Mouse (Mus musculus) myocyte (in vitro differentiated cells): ENCODE data around the gene Farsa. TPM values are rescaled to one million over a fixed set of nuclear protein-coding genes. Genes with fewer than 3 reads are reported as not detected.

Experiments used
- H3K27me3 ChIP-seq: one replicate; pipeline ENCODE4 v1.6.1; 2011; ENCODE audit not compliant: control insufficient read depth, insufficient read depth, insufficient read length
- H3K36me3 ChIP-seq: one replicate; pipeline ENCODE4 v1.6.1; 2011; ENCODE audit not compliant: control insufficient read depth, insufficient read depth
- H3K4me2 ChIP-seq: one replicate; pipeline ENCODE4 v1.6.1; 2011; ENCODE audit warnings: low read depth, control low read depth
- H3K4me3 ChIP-seq: one replicate; pipeline ENCODE4 v1.5.1; 2011; ENCODE audit warnings: mild to moderate bottlenecking, control low read depth, moderate library complexity
- H3K79me2 ChIP-seq: one replicate; pipeline ENCODE4 v1.6.1; 2011; ENCODE audit not compliant: control insufficient read depth, insufficient read depth
- H3ac ChIP-seq: one replicate; pipeline ENCODE4 v1.6.1; 2011; ENCODE audit not compliant: control insufficient read depth, insufficient read length
- CEBPB ChIP-seq: IDR thresholded peaks from 2 replicates; pipeline ENCODE4 v1.6.1; 2011; ENCODE audit warnings: mild to moderate bottlenecking, moderate library complexity; ENCODE audit not compliant: poor library complexity, insufficient read depth, severe bottlenecking
- E2F4 ChIP-seq: IDR thresholded peaks from one replicate; pipeline ENCODE4 v1.6.1; 2011; ENCODE audit warnings: mild to moderate bottlenecking, control low read depth, moderate library complexity; ENCODE audit not compliant: insufficient read depth
- MAX ChIP-seq: IDR thresholded peaks from one replicate; pipeline ENCODE4 v1.6.1; 2011; ENCODE audit warnings: low read depth, mild to moderate bottlenecking, control low read depth
- MYOD1 ChIP-seq, 3 experiments: IDR thresholded peaks; one replicate each; pipeline ENCODE4 v1.6.1; 2011; ENCODE audit warnings: control low read depth in 2 of 3, low read depth in 2 of 3, mild to moderate bottlenecking in 2 of 3, moderate library complexity in 1 of 3; ENCODE audit not compliant: insufficient read length in 2 of 3, control insufficient read depth in 1 of 3
- MYOG ChIP-seq, 3 experiments: IDR thresholded peaks; one replicate each; pipeline ENCODE4 v1.6.1; 2011; ENCODE audit warnings: control low read depth in 2 of 3, low read depth in 2 of 3, mild to moderate bottlenecking in 2 of 3; ENCODE audit not compliant: insufficient read length in 2 of 3, control insufficient read depth in 1 of 3, insufficient read depth in 1 of 3
- POLR2A ChIP-seq: IDR thresholded peaks from one replicate; pipeline ENCODE4 v1.6.1; 2011; ENCODE audit warnings: low read depth, mild to moderate bottlenecking, control low read depth, moderate library complexity; ENCODE audit not compliant: insufficient read length
- POLR2AphosphoS2 ChIP-seq: IDR thresholded peaks from one replicate; pipeline ENCODE4 v1.6.1; 2011; ENCODE audit warnings: low read depth, control low read depth; ENCODE audit not compliant: insufficient read length
- REST ChIP-seq: IDR thresholded peaks from one replicate; pipeline ENCODE4 v1.6.1; 2011; ENCODE audit warnings: mild to moderate bottlenecking, control low read depth, moderate library complexity; ENCODE audit not compliant: insufficient read depth, insufficient read length
- SRF ChIP-seq: IDR thresholded peaks from one replicate; pipeline ENCODE4 v1.6.1; 2011; ENCODE audit warnings: low read depth; ENCODE audit not compliant: control insufficient read depth, insufficient read length
- TCF12 ChIP-seq: IDR thresholded peaks from one replicate; pipeline ENCODE4 v1.6.1; 2011; ENCODE audit warnings: mild to moderate bottlenecking, control low read depth; ENCODE audit not compliant: poor library complexity, insufficient read depth, severe bottlenecking
- TCF3 ChIP-seq: IDR thresholded peaks from one replicate; pipeline ENCODE4 v1.6.1; 2011; ENCODE audit warnings: low read depth, control low read depth; ENCODE audit not compliant: insufficient read length
- USF1 ChIP-seq: IDR thresholded peaks from one replicate; pipeline ENCODE4 v1.6.1; 2011; ENCODE audit warnings: low read depth, mild to moderate bottlenecking, control low read depth, moderate library complexity
- polyA plus RNA-seq: library from polyadenylated mRNA; unstranded; fragments of >200 nt; fragmentation: generic; extraction: Trizol; gene quantifications from one replicate; pipeline ENCODE4 v1.2.1, GENCODE M21; 2012; ENCODE audit warnings: missing spikeins

Gene Farsa
- polyA plus RNA-seq, 1 experiment = 73.3 TPM

DNA sequence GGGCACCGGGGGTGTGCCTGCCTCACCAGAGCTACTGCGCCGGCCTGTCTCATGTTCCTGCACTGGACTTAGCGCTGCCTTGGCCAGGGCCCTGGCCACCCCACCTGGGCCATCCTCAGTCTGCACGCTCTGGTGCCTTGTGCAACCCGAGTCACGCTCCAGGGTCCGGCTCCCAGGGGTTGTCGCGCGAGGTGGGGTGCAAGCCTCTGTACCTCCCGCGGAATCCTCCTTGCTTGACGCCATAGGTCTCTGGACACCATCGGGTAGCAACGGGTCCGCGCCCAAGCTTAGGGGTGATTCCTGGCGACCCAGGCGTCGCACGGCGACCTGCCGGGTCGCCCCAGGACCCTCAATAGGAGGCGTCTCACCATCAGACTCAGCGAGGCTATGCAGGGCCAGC is 55.6 kb downstream of the Farsa start:
- peaks cover 10% of the 10 kb centered on the region for H3K27me3 ChIP-seq
- no peaks in the 10 kb centered on the region for H3K36me3 ChIP-seq
- H3K79me2 ChIP-seq = no peaks in the 10 kb centered on the region
- H3K4me3 ChIP-seq = no peak overlapping the region
- TF ChIP-seq MYOG (IDR thresholded peaks at IDR 0.05; ENCODE audit: control insufficient read depth in 1 of 3, insufficient read depth in 1 of 3, insufficient read length in 2 of 3, low read depth in 2 of 3) = no peak
- no peak for TF ChIP-seq CEBPB
- TF ChIP-seq TCF3 = no peak
- TF ChIP-seq MYOD1 (IDR thresholded peaks at IDR 0.05; ENCODE audit: control insufficient read depth in 1 of 3, insufficient read length in 2 of 3, low read depth in 2 of 3) = no peak
- no peak for TF ChIP-seq E2F4
- TF ChIP-seq TCF12 = no peak
- no peak for TF ChIP-seq POLR2A
- no peak for TF ChIP-seq USF1
- no peak for TF ChIP-seq REST
- TF ChIP-seq MAX = no peak
- TF ChIP-seq SRF = no peak
- no peak for TF ChIP-seq POLR2AphosphoS2
- H3K4me2 ChIP-seq = no peak overlapping the region
- H3ac ChIP-seq = no peak overlapping the region

GRCm38 (mm10) chr8:84912895-84913501 is 56.2 kb downstream of the Farsa start:
- no peak for TF ChIP-seq TCF12
- no peak for TF ChIP-seq E2F4
- TF ChIP-seq SRF = no peak
- TF ChIP-seq MYOG (IDR thresholded peaks at IDR 0.05; ENCODE audit: control insufficient read depth in 1 of 3, insufficient read depth in 1 of 3, insufficient read length in 2 of 3, low read depth in 2 of 3) = no peak
- TF ChIP-seq CEBPB = no peak
- no peak for TF ChIP-seq REST
- TF ChIP-seq POLR2A = no peak
- no peak for TF ChIP-seq USF1
- TF ChIP-seq MYOD1 (IDR thresholded peaks at IDR 0.05; ENCODE audit: control insufficient read depth in 1 of 3, insufficient read length in 2 of 3, low read depth in 2 of 3) = no peak
- no peak for TF ChIP-seq TCF3
- no peak for TF ChIP-seq MAX
- H3K4me3 ChIP-seq = no peak overlapping the region
- H3K27me3 ChIP-seq = peaks cover 16% of the 10 kb centered on the region
- no peak overlapping the region for H3ac ChIP-seq
- H3K4me2 ChIP-seq = no peak overlapping the region
- H3K36me3 ChIP-seq = no peaks in the 10 kb centered on the region
- H3K79me2 ChIP-seq = no peaks in the 10 kb centered on the region

DNA sequence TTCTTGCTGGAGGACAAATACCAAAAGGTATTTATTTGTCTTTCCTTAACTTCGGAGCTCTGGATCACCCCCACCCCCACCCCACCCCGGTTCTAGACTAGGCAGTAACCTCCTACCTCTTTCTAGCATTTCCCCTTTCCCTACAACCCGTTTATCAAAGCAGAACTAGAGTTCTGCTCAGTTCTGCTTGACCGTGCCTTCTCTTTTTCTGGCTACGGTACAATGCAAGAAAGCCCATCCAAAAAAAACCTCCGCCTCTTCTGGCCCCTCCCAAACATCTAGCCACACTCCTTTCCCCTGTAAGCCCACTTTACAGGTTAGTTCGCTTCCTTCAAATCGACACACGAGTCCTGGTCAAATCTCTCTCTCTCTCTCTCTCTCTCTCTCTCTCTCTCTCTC is 56.7 kb downstream of the Farsa start:
- Histone ChIP-seq H3K79me2 (no peaks in the 10 kb centered on the region), H3K36me3 (no peaks in the 10 kb centered on the region), H3ac (no peak overlapping the region), H3K27me3 (peaks cover 17% of the 10 kb centered on the region), H3K4me3 (no peak overlapping the region), H3K4me2 (no peak overlapping the region)
- no peak for TF ChIP-seq MYOG (IDR thresholded peaks at IDR 0.05; ENCODE audit: control insufficient read depth in 1 of 3, insufficient read depth in 1 of 3, insufficient read length in 2 of 3, low read depth in 2 of 3)
- TF ChIP-seq SRF = no peak
- no peak for TF ChIP-seq TCF12
- no peak for TF ChIP-seq MYOD1 (IDR thresholded peaks at IDR 0.05; ENCODE audit: control insufficient read depth in 1 of 3, insufficient read length in 2 of 3, low read depth in 2 of 3)
- TF ChIP-seq REST = no peak
- TF ChIP-seq POLR2AphosphoS2 = no peak

GRCm38 (mm10) chr8:84913960-84914359 is 57.2 kb downstream of the Farsa start:
- H3K36me3 ChIP-seq = no peaks in the 10 kb centered on the region
- TF ChIP-seq SRF (no peak), CEBPB (no peak), MYOD1 (IDR thresholded peaks at IDR 0.05; ENCODE audit: control insufficient read depth in 1 of 3, insufficient read length in 2 of 3, low read depth in 2 of 3) (no peak), POLR2A (no peak), TCF3 (no peak), USF1 (no peak), POLR2AphosphoS2 (no peak)
- no peaks in the 10 kb centered on the region for H3K79me2 ChIP-seq
- H3K4me2 ChIP-seq = no peak overlapping the region
- no peak overlapping the region for H3ac ChIP-seq
- peaks cover 17% of the 10 kb centered on the region for H3K27me3 ChIP-seq
- H3K4me3 ChIP-seq = no peak overlapping the region

DNA sequence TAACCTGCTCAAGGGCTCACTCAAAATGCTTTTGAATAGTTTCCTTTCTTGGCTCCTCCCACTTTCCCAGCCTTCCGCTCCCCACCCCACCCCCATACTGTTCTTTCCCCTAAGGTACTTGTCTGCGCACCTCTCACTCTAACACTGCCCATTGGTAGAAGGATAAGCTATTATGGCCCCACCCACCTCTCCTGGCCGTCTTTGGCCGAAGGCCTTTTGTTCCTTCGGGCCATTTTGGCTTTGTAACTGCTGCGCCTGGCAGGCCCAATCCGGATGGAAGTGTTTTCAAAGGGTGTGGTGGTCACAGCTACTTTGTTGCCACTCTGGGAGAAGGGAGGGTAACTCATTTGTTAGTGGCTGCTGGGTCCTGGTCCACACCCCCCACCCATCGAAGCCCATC is 58.5 kb downstream of the Farsa start:
- no peak for TF ChIP-seq POLR2A
- H3K36me3 ChIP-seq = no peaks in the 10 kb centered on the region
- no peak overlapping the region for H3K4me3 ChIP-seq
- H3ac ChIP-seq = no peak overlapping the region
- peaks cover 17% of the 10 kb centered on the region for H3K27me3 ChIP-seq
- H3K79me2 ChIP-seq = no peaks in the 10 kb centered on the region
- no peak overlapping the region for H3K4me2 ChIP-seq
